In the genomic region with DNA sequence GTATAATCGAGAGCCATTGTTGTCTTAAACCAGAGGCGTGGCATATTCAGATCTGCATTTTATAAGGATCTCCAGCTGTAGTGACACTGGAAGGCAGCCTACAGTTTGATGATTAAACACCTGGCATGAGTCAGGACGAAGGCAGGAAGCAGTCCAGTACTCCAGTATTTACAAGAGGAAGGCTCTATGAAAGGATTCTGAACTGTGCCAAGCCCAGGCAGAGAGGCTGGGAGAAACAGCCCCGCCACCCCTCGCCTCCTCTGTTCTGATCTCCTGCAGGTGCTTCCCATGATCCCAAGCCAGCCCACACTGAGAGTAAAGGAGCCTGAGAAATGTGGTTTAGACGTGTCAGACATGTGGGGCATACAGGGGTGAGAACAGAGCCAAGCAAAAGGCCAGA, we compare ENCODE assay signal across 8 mouse cellular contexts. TPM values are rescaled to one million over a fixed set of nuclear protein-coding genes. Genes with fewer than 3 reads are reported as not detected.
A peak's percentile ranks its signal among the peaks of the same experiment; 100 is the strongest.
DNase-seq lines count a peak whose midpoint lies in the region; ATAC-seq and TF ChIP-seq lines count a peak whose summit lies in the region.
"Had no signal": no experiment of that assay in that cellular context is flagged by ENCODE, and none has a peak within 500 bp of the region (broad histone marks: within the 10 kb centered on the region; RNA-seq: fewer than 3 reads in every experiment).

No protein-coding gene starts in this region.

- no peaks in the 10 kb centered on the region for H3K9me3 ChIP-seq in midbrain, embryonic 16.5 days (replicated peaks; ENCODE audit: control insufficient read depth, low read length, poor library complexity, severe bottlenecking)

- H3K4me3 ChIP-seq in lung, adult 2 months (replicated peaks; ENCODE audit: extremely low read depth, low read depth, low read length): no peak overlapping the region
- H3K4me3 ChIP-seq in midbrain, embryonic 16.5 days (ENCODE audit: low read depth, low read length): no peak overlapping the region

- H3K4me2 ChIP-seq in midbrain, embryonic 16.5 days (ENCODE audit: low read length): no peak overlapping the region

- no peak for TF ChIP-seq CTCF in lung, adult 2 months (IDR thresholded peaks at IDR 0.05; ENCODE audit: insufficient read depth, low read length)

- H3K4me1 ChIP-seq in lung, adult 2 months (ENCODE audit: control insufficient read depth, insufficient read depth, low read length): peaks cover 8% of the 10 kb centered on the region
- H3K4me1 ChIP-seq in midbrain, embryonic 16.5 days (ENCODE audit: control insufficient read depth, insufficient read depth, low read length): peaks cover 7% of the 10 kb centered on the region

- ATAC-seq in midbrain, embryonic 16.5 days: no peak
- ATAC-seq: inflammation-experienced regulatory T-cells, adult 6 months had no signal

- DNase-seq in 416B (ENCODE audit: low read depth): peak; percentile 61
- DNase-seq in ZHBTc4 (ENCODE audit: low read depth, low spot score): peak; percentile 25
- DNase-seq in heart, postnatal 4 days: peak; percentile 49
- peak; percentile 22 for DNase-seq in lung, adult 2 months
- no peak for DNase-seq in left cerebral cortex, adult 9 months (ENCODE audit: low spot score in 2 of 2)
- DNase-seq in adrenal gland, adult 8-10 months: no peak

- H3K36me3 ChIP-seq in midbrain, embryonic 16.5 days (ENCODE audit: control insufficient read depth, insufficient read depth, low read length): no peaks in the 10 kb centered on the region

- no peak for TF ChIP-seq POLR2A in lung, adult 2 months (IDR thresholded peaks at IDR 0.05; ENCODE audit: borderline replicate concordance, extremely low read depth, low read depth, low read length)

- no peak overlapping the region for H3K27ac ChIP-seq in midbrain, embryonic 16.5 days (ENCODE audit: low read length)

- 13% methylated on average over 6 of the region's 6 CpGs for WGBS in lung, adult 2 months
- WGBS in midbrain, embryonic 16.5 days: 36% methylated on average over 6 of the region's 6 CpGs

- no peaks in the 10 kb centered on the region for H3K27me3 ChIP-seq in midbrain, embryonic 16.5 days (ENCODE audit: control insufficient read depth, insufficient read depth, low read depth, low read length)

- no peak overlapping the region for H3K9ac ChIP-seq in midbrain, embryonic 16.5 days (ENCODE audit: low read depth, low read length)

RNA-seq across cellular contexts. Expression of gene Fam102b, which starts 3.4 kb away (rescaled TPM):
- 10 to 100 TPM; 21.2 to 22.9 TPM for total RNA-seq in heart, postnatal 4 days (2021)
- 7.5 and 10.7 TPM in 2 replicates for polyA plus RNA-seq in lung, adult 2 months (2012; rRNA removed)
- polyA plus RNA-seq in midbrain, embryonic 16.5 days (2015; fragmentation: Nextera tagmentation; extraction: Ambion mirVana): 13.4 and 14.1 TPM in 2 replicates
- 1 to 10 TPM; 5.1 to 9.5 (median 6.9) TPM for total RNA-seq in adrenal gland, adult 8-10 months (2022)

RNA-seq across cellular contexts. Expression of gene Slc25a54, which starts 49.5 kb away (rescaled TPM):
- total RNA-seq in heart, postnatal 4 days (2021): not detected
- polyA plus RNA-seq in lung, adult 2 months (2012; rRNA removed): not detected in 2 replicates
- polyA plus RNA-seq in midbrain, embryonic 16.5 days (2015; fragmentation: Nextera tagmentation; extraction: Ambion mirVana): not detected in 2 replicates
- total RNA-seq in adrenal gland, adult 8-10 months (2022): not detected
- polyA plus RNA-seq: inflammation-experienced regulatory T-cells, adult 6 months had no signal

Comparison
In these comparisons a context has a peak if more than half of its experiments do, and no peak if none do; other contexts are left out.
1. DNase-seq: peak in 416B (single experiment), ZHBTc4 (single experiment), heart, postnatal 4 days (single experiment) and lung, adult 2 months (single experiment); none in left cerebral cortex, adult 9 months (0 of 2) and adrenal gland, adult 8-10 months (single experiment).